9 mouse cellular contexts compared by ENCODE assay signal in the genomic region with DNA sequence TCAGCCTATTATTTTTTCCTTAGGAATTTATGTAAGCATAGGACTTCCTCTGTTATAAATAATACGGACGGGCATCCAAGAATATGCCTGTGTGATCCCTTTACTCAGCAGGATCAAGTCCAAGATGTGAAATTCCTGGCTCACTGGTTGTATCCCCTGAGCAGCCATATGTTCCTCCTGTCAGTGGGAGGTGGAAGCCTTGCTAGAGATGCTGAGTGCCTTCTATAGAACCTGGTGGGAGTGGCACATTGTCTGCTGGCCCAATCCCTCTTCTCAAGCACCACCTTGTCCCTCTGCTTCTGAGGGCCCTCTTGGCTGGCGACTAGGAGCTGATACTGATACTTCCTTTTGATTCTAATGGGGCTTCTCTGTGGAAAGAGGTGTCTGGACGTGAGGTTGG.
DNase-seq lines count a peak whose midpoint lies in the region; TF ChIP-seq lines count a peak whose summit lies in the region.
"Had no signal": no experiment of that assay in that cellular context is flagged by ENCODE, and none has a peak within 500 bp of the region (broad histone marks: within the 10 kb centered on the region; RNA-seq: fewer than 3 reads in every experiment).

No protein-coding gene starts in this region.

- no peak overlapping the region for H3K4me3 ChIP-seq in cerebellum, adult 2 months (replicated peaks; ENCODE audit: insufficient read depth, low read depth, low read length)
- H3K4me3 ChIP-seq: hindbrain, embryonic 13.5 days had no signal

- peak; percentile 45; the same call in 1 of the 2 replicates for TF ChIP-seq POLR2A in cerebellum, adult 2 months (IDR thresholded peaks at IDR 0.05; ENCODE audit: borderline replicate concordance, insufficient read depth, low read length)

- WGBS in cerebellum, adult 2 months, result 11% methylated on average over 4 of the region's 4 CpGs

- H3K27me3 ChIP-seq in cerebellum, adult 2 months (ENCODE audit: control insufficient read depth, insufficient read depth, low read length), result no peaks in the 10 kb centered on the region
- H3K27me3 ChIP-seq: hindbrain, embryonic 13.5 days had no signal

- H3K4me1 ChIP-seq in cerebellum, adult 2 months (ENCODE audit: control insufficient read depth, insufficient read depth, low read length), result peaks cover 31% of the 10 kb centered on the region

- intact Hi-C loops in left cerebral cortex, postnatal 36 days (cut with DNase I), result loop anchor here (2.0 kb wide), 3 partner anchors 41 to 71 kb away; no protein-coding TSS in a partner anchor

- no peak for TF ChIP-seq CTCF in cerebellum, adult 2 months (IDR thresholded peaks at IDR 0.05; ENCODE audit: borderline replicate concordance, insufficient read depth, low read depth, low read length)

- peak overlapping the region; percentile 95 for H3K27ac ChIP-seq in cerebellum, adult 2 months (ENCODE audit: insufficient read depth, low read length)
- H3K27ac ChIP-seq: hindbrain, embryonic 13.5 days; macrophage had no signal

- peak; percentile 99 for DNase-seq in brain, adult 2 months (ENCODE audit: low read depth, low spot score)
- DNase-seq in cerebellum, adult 2 months, result peak; percentile 87 to 98
- DNase-seq in frontal cortex, postnatal 36 days (ENCODE audit: low spot score in 2 of 2), result peak; percentile 70 to 91
- peak; percentile 72 to 84 for DNase-seq in left cerebral cortex, postnatal 36 days (ENCODE audit: low spot score in 2 of 2)
- DNase-seq in heart, adult 18-20 months, result no peak
- no peak for DNase-seq in liver
- no peak for DNase-seq in adrenal gland, adult 2 months

Comparison
In these comparisons a context has a peak if more than half of its experiments do, and no peak if none do; other contexts are left out.
1. DNase-seq: peak in brain, adult 2 months (single experiment), cerebellum, adult 2 months (2 of 2), frontal cortex, postnatal 36 days (2 of 2) and left cerebral cortex, postnatal 36 days (2 of 2); none in heart, adult 18-20 months (0 of 2), liver (single experiment) and adrenal gland, adult 2 months (single experiment).